Mouse (Mus musculus) hindbrain, embryonic 15.5 days (tissue): Measurements from ENCODE around the gene Slc27a5. TPM values are rescaled to one million over a fixed set of nuclear protein-coding genes. Genes with fewer than 3 reads are reported as not detected.

Source experiments
- ATAC-seq: fragments of 200-750 bp; cut with Nextera tagmentation; 2 replicates; pipeline ENCODE4 v1.8.0; 2017; ENCODE audit warnings: low read depth, moderate number of reproducible peaks, moderate TSS enrichment; ENCODE audit not compliant: low FRiP score
- H3K27ac ChIP-seq: fragments of 300-500 bp; sonication (generic); replicated peaks from 2 replicates; pipeline ENCODE4 v1.5.1; 2015; ENCODE audit warnings: mild to moderate bottlenecking, inconsistent platforms
- H3K27me3 ChIP-seq: fragments of 300-500 bp; sonication (generic); 2 replicates; pipeline ENCODE4 v1.6.1; 2015; ENCODE audit warnings: control low read depth, inconsistent platforms
- H3K36me3 ChIP-seq: fragments of 300-500 bp; sonication (generic); 2 replicates; pipeline ENCODE4 v1.6.1; 2015; ENCODE audit warnings: control low read depth, inconsistent platforms
- H3K4me1 ChIP-seq: fragments of 300-500 bp; sonication (generic); replicated peaks from 2 replicates; pipeline ENCODE4 v1.6.1; 2015; ENCODE audit warnings: control low read depth, inconsistent platforms
- H3K4me2 ChIP-seq: fragments of 300-500 bp; sonication (generic); 2 replicates; pipeline ENCODE4 v1.6.1; 2015; ENCODE audit warnings: moderate library complexity, mild to moderate bottlenecking, inconsistent platforms
- H3K4me3 ChIP-seq: fragments of 300-500 bp; sonication (generic); 2 replicates; pipeline ENCODE4 v1.5.1; 2015; ENCODE audit warnings: mild to moderate bottlenecking, inconsistent platforms
- H3K9ac ChIP-seq: fragments of 300-500 bp; sonication (generic); 2 replicates; pipeline ENCODE4 v1.6.1; 2015; ENCODE audit warnings: inconsistent platforms
- H3K9me3 ChIP-seq: fragments of 300-500 bp; sonication (generic); 2 replicates; pipeline ENCODE4 v1.6.1; 2016; ENCODE audit warnings: control low read depth, inconsistent platforms
- WGBS: fragments of 180-500 bp; shearing (Covaris S2); methylation state at CpG from one replicate; pipeline ENCODE4 v1.1.7; 2015; 5-methylcytosine and 5-hydroxymethylcytosine counted together
- polyA plus RNA-seq: library from polyadenylated mRNA; unstranded; fragments of >200 nt; fragmentation: Nextera tagmentation; extraction: Ambion mirVana; gene quantifications from 2 replicates; pipeline ENCODE4 v1.2.1, GENCODE M21; 2015

Gene Slc27a5
- polyA plus RNA-seq, 1 experiment from 2014 or later = 0.39 TPM

DNA sequence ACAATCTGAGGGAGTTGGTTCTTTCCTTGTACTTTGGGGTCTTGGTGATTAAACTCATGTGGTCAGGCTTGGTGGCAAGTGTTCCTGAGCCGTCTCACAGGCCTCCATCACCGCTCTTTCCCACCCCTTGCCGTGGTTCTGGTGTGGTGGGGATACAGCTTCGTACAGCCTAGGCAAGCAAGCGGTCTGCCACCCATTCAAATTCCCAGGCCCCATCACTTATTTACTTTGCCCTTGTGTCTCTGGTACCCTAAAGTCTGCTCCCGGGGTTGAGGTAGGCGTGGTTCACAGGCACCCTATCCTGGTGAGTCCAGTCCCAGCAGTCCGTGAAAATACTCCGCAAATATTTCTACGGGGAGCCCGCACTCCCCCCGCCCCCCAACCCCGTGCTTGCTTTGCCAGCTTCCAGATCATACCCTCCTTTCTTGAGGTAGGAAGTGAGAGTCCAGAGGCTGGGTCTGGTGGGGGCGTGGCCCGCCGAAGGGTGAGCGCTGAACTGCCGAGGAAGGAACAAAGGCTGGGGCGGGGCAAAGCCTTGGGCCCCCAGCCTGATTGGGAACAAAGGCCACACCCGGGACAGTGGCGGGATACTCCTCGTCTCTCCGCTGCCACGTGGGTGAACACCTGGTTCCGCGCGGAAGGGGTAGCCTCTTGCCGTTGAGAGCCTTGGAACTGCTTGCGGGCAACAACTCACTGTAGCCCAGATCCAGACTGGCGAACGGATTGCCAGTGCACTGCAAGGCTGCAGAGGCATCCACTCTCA, 25.0 kb upstream of the Slc27a5 start:
- Histone ChIP-seq H3K27me3 (no peaks in the 10 kb centered on the region), H3K36me3 (peaks cover 19% of the 10 kb centered on the region), H3K4me1 (peaks cover 29% of the 10 kb centered on the region), H3K4me2 (peak overlapping the region; percentile 98), H3K4me3 (peak overlapping the region; percentile 87), H3K9me3 (no peaks in the 10 kb centered on the region), H3K27ac (peak overlapping the region; percentile 99), H3K9ac (peak overlapping the region; percentile 94)
- peak; percentile 50 for ATAC-seq
- WGBS = 2% methylated on average over 30 of the region's 31 CpGs

DNA sequence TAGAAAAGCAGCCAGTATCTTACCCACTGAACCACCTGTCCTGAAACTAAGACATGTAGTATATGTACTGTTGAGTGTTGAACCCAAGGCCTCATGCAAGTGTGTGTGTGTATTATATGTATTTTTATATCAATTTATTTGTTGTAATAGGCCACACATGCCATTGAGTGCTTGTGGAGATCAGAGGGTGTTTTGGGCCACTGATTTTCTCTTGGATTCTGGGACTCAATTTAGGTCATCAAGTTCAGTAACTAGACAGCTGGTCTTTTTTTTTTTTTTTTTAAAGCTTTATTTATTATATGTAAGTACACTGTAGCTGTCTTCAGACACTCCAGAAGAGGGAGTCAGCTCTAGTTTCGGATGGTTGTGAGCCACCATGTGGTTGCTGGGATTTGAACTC, 17.2 kb upstream of the Slc27a5 start:
- Histone ChIP-seq H3K4me1 (peaks cover 6% of the 10 kb centered on the region), H3K9me3 (no peaks in the 10 kb centered on the region), H3K9ac (no peak overlapping the region), H3K4me3 (no peak overlapping the region), H3K4me2 (no peak overlapping the region), H3K36me3 (no peaks in the 10 kb centered on the region), H3K27me3 (no peaks in the 10 kb centered on the region), H3K27ac (no peak overlapping the region)
- WGBS = 81% methylated on average over 1 of the region's 1 CpGs
- no peak for ATAC-seq

DNA sequence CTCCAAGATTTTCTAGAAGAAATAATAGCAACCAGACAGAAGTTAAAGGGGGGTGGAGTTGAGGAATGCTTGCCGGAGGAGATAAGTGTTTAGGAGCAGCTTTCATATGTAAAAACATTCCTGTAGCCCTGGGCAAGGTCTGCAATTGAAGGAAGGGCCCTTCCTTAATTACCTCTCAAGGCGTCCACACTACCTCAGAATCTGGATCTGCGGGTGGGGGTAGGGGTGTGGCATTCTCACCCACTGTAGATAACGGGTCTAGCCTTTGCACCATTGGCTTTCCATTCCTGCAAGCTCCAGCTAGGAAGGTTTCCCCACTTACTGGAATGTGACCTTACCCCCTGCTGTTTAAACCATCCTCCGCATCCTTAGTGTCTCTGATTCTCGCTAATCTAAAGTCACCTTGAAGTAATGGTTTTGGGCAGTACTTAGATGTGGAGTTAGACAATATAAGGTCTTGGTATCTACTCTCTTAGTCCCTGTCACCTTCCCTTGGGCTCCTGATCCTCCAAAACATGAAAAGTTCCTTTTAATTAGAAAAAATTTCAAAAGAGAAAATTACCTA, 16.4 kb upstream of the Slc27a5 start:
- Histone ChIP-seq H3K4me2 (no peak overlapping the region), H3K4me1 (peaks cover 7% of the 10 kb centered on the region), H3K27ac (no peak overlapping the region), H3K27me3 (no peaks in the 10 kb centered on the region), H3K9me3 (no peaks in the 10 kb centered on the region), H3K36me3 (no peaks in the 10 kb centered on the region), H3K4me3 (no peak overlapping the region), H3K9ac (no peak overlapping the region)
- no peak for ATAC-seq
- WGBS = 30% methylated on average over 6 of the region's 6 CpGs

DNA sequence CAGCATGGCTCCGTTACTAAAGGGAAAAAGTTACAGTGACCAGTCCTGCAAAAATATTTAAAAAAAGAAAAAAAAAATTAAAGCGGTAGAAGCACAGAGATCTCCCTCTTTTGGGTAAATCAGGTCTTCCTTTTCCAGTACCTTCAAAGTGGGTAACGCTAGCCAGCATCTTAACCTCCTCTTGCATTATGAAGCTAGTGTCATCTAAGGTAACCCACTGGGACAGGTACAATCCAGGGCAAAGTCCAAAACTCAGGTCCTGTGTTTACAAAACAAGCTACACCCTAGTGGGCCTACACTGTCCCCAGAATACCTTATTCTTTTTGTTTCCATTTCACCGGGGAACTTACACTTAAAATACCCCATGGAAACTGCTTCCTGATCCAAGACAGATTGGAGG, 15.7 kb upstream of the Slc27a5 start:
- H3K9ac ChIP-seq = no peak overlapping the region
- 70% methylated on average over 4 of the region's 4 CpGs for WGBS
- no peak overlapping the region for H3K27ac ChIP-seq
- peaks cover 11% of the 10 kb centered on the region for H3K4me1 ChIP-seq
- ATAC-seq = no peak
- no peaks in the 10 kb centered on the region for H3K36me3 ChIP-seq
- H3K4me2 ChIP-seq = no peak overlapping the region
- no peak overlapping the region for H3K4me3 ChIP-seq
- H3K27me3 ChIP-seq = no peaks in the 10 kb centered on the region
- no peaks in the 10 kb centered on the region for H3K9me3 ChIP-seq

DNA sequence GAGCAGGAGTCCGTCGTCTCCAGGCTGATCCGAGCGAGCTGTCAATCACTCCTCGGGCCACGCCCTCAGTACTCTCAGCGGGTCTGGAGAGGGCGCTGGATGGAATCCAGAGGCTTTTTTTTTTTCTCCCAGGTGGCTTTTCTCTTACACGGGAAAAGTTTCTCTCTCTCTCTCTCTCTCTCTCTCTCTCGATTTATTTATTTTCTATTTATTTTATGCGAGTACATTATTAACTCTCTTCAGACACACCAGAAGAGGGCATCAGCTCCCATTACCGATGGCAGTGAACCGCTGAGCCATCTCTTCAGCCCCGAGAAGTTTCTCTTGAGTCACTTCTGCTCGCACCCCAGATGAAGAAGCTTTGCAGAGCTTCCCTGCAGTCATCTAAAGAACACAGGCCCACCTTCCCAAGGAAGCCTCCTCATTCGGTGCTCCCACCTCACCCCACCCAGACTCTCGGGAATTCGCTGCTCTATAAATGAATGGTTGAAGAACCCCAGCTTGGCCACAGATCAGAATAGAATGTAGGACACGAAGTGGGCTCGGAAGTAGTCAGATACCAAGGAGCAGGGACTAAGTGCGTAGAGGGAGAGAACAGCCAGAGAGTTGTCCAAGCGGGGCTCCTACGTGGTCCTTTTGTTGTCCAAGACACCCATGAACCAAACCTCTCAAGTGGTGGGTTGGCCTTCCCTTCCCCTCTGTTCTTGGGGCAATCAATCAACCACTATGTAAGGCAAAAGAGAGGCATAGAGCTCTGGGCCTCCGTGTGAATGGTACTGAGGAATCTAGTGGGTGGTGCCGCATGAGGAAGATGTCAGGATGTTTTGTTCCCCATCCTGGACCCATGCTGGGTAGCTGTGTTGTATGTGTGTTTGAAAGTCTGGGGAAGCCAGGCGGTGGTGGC, 12.3 kb upstream of the Slc27a5 start, which contains the start of gene Zbtb45:
Gene Zbtb45 (minus strand): TSS at position 30 of the 904 bp plus-strand sequence.
- Histone ChIP-seq H3K27me3 (no peaks in the 10 kb centered on the region), H3K9ac (peak within 1 kb of the TSS; percentile 83), H3K4me2 (peak within 1 kb of the TSS; percentile 80), H3K4me3 (peak within 1 kb of the TSS; percentile 84), H3K9me3 (no peaks in the 10 kb centered on the region), H3K27ac (peak within 1 kb of the TSS; percentile 95), H3K36me3 (peaks cover 19% of the 10 kb centered on the region), H3K4me1 (peaks cover 31% of the 10 kb centered on the region)
- ATAC-seq = no peak
- WGBS = 4% methylated on average over 26 of the region's 26 CpGs

DNA sequence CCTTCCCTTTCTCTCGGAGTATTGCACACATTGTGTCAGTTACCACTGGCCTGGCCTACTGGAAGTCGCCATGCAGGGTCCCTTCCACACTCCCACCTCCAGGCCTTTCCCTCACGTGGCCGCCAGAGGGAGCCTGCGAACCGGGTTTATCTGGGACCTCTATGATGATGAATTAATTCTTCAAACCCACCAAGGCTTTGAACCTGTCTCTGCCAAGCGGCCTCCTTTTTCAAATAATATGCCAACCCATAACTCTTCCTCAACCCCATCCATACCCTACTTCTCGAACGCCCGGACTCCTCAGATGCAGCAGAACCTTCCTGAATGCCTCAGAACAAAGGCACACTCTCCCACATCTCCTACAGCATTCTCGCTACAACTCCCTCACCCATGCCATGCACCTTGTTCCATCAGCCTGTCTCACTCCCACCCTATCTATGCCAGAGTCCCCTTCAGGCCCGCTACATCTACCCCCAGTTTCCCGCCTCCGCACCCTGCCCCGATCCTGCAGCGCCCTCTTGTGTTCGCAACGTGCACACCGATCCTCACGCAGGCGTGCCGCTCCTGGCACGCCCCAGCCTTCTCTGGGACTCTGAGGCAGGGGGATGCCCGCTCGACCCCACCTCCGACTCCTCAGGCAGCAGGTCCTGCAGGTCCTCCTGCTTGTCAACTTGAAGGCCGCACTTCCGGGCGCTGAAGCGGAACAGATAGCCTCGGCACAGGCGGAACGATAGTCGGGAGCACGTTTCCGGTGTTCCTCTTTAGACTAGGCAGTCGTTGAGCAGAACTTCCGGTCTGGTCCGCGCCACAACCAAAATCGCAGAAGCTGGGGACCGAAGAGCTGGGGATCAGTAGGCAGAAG, 11.4 kb upstream of the Slc27a5 start:
- Histone ChIP-seq H3K4me3 (peak overlapping the region; percentile 84), H3K27ac (peak overlapping the region; percentile 95), H3K9ac (peak overlapping the region; percentile 83), H3K4me2 (peak overlapping the region; percentile 80), H3K27me3 (no peaks in the 10 kb centered on the region), H3K9me3 (no peaks in the 10 kb centered on the region), H3K4me1 (peaks cover 31% of the 10 kb centered on the region), H3K36me3 (peaks cover 26% of the 10 kb centered on the region)
- WGBS = under 1% methylated on average over 42 of the region's 42 CpGs
- ATAC-seq = peak; percentile 89

DNA sequence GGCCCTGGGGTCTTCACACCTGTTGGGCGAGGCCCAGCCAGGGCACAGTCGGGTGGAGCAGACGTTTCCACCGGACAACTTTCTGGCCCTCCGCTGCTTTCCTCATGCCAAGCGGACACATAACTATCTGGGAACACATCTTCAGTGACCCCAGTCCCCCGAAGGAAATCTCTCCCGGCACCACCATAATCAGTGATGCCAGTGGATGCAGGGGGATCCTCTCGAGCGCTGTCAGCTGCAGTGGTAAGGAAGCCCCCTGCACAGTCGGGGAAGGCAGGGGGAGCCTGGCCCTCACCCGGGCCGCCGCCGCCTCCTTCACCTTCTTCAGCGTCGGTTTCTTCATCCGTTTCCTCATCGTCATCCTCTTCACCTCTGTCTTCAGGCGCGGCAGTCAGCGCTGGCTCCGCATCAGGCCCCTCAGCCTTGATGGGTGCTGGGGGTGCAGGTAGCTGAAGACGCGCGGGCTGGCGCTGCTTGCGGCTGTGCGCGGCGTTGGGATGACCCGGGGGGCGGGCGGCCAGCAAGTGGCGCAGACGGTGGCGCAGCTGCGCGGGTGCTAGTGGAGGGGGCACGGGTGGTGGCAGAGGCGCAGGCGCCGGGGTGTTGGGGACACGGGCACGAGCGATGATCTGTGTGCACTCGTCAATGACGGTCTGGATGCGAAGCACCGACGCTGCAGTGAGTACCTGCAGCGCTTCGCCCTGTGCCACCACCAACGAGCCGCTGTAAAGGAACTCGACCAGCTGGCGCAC, 9.5 kb upstream of the Slc27a5 start:
- Histone ChIP-seq H3K4me1 (peaks cover 31% of the 10 kb centered on the region), H3K36me3 (peaks cover 32% of the 10 kb centered on the region), H3K27ac (no peak overlapping the region), H3K9me3 (no peaks in the 10 kb centered on the region), H3K9ac (peak overlapping the region; percentile 17; the same call in 1 of the 2 replicates), H3K4me3 (peak overlapping the region; percentile 21), H3K4me2 (peak overlapping the region; percentile 80), H3K27me3 (no peaks in the 10 kb centered on the region)
- 36% methylated on average over 57 of the region's 57 CpGs for WGBS
- ATAC-seq = no peak

DNA sequence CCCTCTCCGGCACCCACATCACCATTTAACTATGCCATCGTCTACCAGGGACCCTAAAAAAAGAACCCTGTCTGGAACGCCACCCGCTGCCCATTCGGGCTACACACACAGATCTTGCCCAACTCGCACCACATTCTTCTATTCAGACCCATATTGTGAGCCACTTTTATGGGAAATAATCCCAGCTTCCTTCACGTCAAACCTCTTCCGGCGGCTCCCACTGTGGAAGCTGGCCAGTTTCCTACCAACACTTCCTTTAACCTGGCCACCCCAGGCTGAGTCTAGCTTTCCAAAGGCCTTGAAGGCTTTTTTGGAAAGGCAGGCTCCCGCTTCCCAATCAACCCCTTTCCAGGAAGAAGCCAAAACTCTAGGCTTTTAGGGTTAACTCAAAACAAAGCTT, 8.5 kb upstream of the Slc27a5 start:
- H3K36me3 ChIP-seq = peaks cover 33% of the 10 kb centered on the region

DNA sequence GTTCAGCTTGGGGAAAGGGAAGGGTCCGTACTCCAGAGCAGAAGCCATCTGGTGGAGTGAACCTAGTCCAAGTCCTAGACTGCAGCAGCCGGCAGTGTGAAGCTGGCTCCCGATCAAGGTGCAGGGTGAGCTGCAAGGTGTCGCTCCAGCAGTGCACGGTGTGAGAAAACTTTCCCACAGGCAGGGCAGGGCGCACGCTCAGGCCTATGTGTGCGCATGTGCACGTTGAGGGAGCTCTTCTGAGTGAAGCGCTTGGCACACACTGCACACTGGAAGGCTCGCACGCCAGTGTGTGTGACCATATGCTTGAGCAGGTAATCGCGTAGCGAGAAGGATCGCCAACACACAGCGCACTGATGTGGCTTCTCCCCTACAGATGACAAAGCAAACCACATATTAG, 8.0 kb upstream of the Slc27a5 start:
- Histone ChIP-seq H3K9ac (no peak overlapping the region), H3K4me1 (peaks cover 31% of the 10 kb centered on the region), H3K27me3 (no peaks in the 10 kb centered on the region), H3K4me3 (no peak overlapping the region), H3K4me2 (no peak overlapping the region), H3K9me3 (no peaks in the 10 kb centered on the region), H3K36me3 (peaks cover 33% of the 10 kb centered on the region), H3K27ac (no peak overlapping the region)
- ATAC-seq = no peak
- 85% methylated on average over 17 of the region's 17 CpGs for WGBS

More for the DNA sequence above, 8.5 kb upstream of the Slc27a5 start:
- H3K4me1 ChIP-seq = peaks cover 31% of the 10 kb centered on the region
- no peak overlapping the region for H3K4me3 ChIP-seq
- no peak overlapping the region for H3K27ac ChIP-seq
- H3K4me2 ChIP-seq = no peak overlapping the region
- no peaks in the 10 kb centered on the region for H3K9me3 ChIP-seq
- ATAC-seq = no peak
- H3K27me3 ChIP-seq = no peaks in the 10 kb centered on the region
- H3K9ac ChIP-seq = no peak overlapping the region
- WGBS = 86% methylated on average over 10 of the region's 10 CpGs

DNA sequence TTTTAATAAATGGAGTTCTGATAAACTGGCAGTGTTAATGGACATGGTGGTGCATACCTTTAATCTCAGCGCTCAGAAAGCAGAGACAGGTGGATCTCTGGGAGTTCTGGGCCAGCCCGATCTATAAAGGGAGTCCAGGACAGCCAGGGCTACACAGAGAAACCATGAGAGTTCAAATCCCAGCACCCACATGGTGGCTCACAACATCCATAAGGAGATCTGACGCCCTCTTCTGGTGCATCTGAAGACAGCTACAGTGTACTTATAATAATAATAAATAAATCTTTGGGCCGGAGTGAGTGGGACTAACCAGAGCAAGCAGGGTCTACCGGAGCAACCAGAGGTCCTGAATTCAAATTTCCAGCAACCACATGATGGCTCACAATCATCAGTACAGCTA, 5.4 kb upstream of the Slc27a5 start:
- Histone ChIP-seq H3K27me3 (no peaks in the 10 kb centered on the region), H3K4me1 (peaks cover 18% of the 10 kb centered on the region), H3K27ac (no peak overlapping the region), H3K4me3 (no peak overlapping the region), H3K9me3 (no peaks in the 10 kb centered on the region), H3K9ac (no peak overlapping the region), H3K4me2 (no peak overlapping the region), H3K36me3 (peaks cover 33% of the 10 kb centered on the region)
- ATAC-seq = no peak
- 78% methylated on average over 5 of the region's 5 CpGs for WGBS

DNA sequence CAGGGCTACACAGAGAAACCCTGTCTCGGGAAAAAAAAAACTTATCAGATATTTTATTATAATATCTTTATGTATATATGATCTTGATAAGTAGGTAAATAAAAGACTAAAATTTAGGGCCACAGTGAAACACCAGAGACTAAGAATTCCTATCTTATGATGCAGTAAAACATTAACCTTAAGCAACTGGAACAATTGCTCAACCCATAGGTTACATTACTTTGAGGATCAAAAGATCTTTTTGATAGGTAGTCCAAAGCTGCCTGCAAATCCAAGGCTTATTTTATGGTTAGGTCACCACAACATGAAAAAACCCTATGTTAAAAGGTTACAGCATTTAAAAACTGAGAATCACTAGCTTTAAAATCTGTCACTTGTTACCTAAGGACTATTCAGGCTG, 3.6 kb upstream of the Slc27a5 start:
- H3K9me3 ChIP-seq = no peaks in the 10 kb centered on the region
- no peak overlapping the region for H3K4me2 ChIP-seq
- H3K27me3 ChIP-seq = no peaks in the 10 kb centered on the region
- no peak overlapping the region for H3K27ac ChIP-seq
- ATAC-seq = no peak
- 81% methylated on average over 1 of the region's 1 CpGs for WGBS
- no peak overlapping the region for H3K4me3 ChIP-seq
- H3K36me3 ChIP-seq = peaks cover 21% of the 10 kb centered on the region
- H3K4me1 ChIP-seq = 0 out of 2 replicates have a peak, but pooled peaks cover 2% of the 10 kb centered on the region
- no peak overlapping the region for H3K9ac ChIP-seq
